Mouse (Mus musculus): Measurements from ENCODE around the gene Lkaaear1. TPM values are rescaled to one million over a fixed set of nuclear protein-coding genes. Genes with fewer than 3 reads are reported as not detected.

Lkaaear1 gene
- polyA plus RNA-seq (2017; shearing (Covaris generic)) = not detected

GRCm38 (mm10) chr2:181698241-181698640 is at the start of gene Lkaaear1:
Lkaaear1 (minus strand) TSS chr2:181698442.

GRCm38 (mm10) chr2:181714903-181715326 is 16.7 kb upstream of the Lkaaear1 start, which contains the start of gene Oprl1:
Oprl1 (plus strand) TSS chr2:181715016.

GRCm38 (mm10) chr2:181693339-181694280 is 4.6 kb downstream of the Lkaaear1 start, which contains the start of gene Rgs19:
Rgs19 (minus strand) TSS chr2:181693977.

GRCm38 (mm10) chr2:181679951-181680715 is 18.1 kb downstream of the Lkaaear1 start, which contains the start of gene Tcea2:
Tcea2 (plus strand) TSS chr2:181680310.

GRCm38 (mm10) chr2:181671326-181671725 is 26.9 kb downstream of the Lkaaear1 start, which contains the start of gene Sox18:
Sox18 (minus strand) TSS chr2:181671640.

DNA sequence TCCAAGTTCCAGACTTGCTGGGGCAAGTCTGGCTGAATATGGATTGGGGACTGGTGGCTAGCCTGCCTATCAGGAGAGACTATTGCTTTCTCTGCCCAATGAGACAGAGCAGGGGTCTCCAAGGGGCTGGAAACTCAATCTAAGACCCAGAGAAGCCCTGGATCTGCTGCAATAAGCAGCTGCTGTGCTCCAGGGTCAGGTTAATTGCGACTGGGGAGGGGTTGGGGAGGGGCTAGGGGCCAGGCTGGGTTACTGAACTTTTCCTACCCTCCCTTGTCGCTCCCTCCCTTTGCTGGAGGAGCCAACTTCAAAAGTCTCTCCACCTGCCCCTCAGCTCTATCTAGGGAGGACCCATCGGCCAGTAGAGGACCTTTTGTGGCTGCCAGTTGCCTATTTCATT is 41.5 kb downstream of the Lkaaear1 start, which contains the start of gene Gm29797:
Gene Gm29797, plus strand, starts transcription at position 301 of the 400 bp plus-strand sequence.

Other genes with a start within 250 kb of the Lkaaear1 start
- 1.6 TPM for gene Zbtb46, start 239.0 kb downstream of the Lkaaear1 start, polyA plus RNA-seq (2017; shearing (Covaris generic))
- gene Abhd16b, start 205.2 kb downstream of the Lkaaear1 start, polyA plus RNA-seq (2017; shearing (Covaris generic)) = not detected
- gene Tpd52l2, start 201.3 kb downstream of the Lkaaear1 start, polyA plus RNA-seq (2017; shearing (Covaris generic)) = 98.8 TPM
- gene Dnajc5, start 178.0 kb downstream of the Lkaaear1 start, polyA plus RNA-seq (2017; shearing (Covaris generic)) = 112 TPM
- 195 TPM for gene Uckl1, start 113.5 kb downstream of the Lkaaear1 start, polyA plus RNA-seq (2017; shearing (Covaris generic))
- gene Prpf6, start 106.6 kb downstream of the Lkaaear1 start, polyA plus RNA-seq (2017; shearing (Covaris generic)) = 101 TPM
- 15.3 TPM for gene Zfp512b, start 105.6 kb downstream of the Lkaaear1 start, polyA plus RNA-seq (2017; shearing (Covaris generic))
- gene Samd10, start 99.2 kb downstream of the Lkaaear1 start, polyA plus RNA-seq (2017; shearing (Covaris generic)) = 7.0 TPM
- not detected for gene Gm29797, start 41.4 kb downstream of the Lkaaear1 start, polyA plus RNA-seq (2017; shearing (Covaris generic))
- gene Sox18, start 26.8 kb downstream of the Lkaaear1 start, polyA plus RNA-seq (2017; shearing (Covaris generic)) = not detected
- 15.2 TPM for gene Tcea2, start 18.1 kb downstream of the Lkaaear1 start, polyA plus RNA-seq (2017; shearing (Covaris generic))
- 234 TPM for gene Rgs19, start 4.5 kb downstream of the Lkaaear1 start, polyA plus RNA-seq (2017; shearing (Covaris generic))
- gene Oprl1, start 16.6 kb upstream of the Lkaaear1 start, polyA plus RNA-seq (2017; shearing (Covaris generic)) = not detected
- gene Myt1, start 64.9 kb upstream of the Lkaaear1 start, polyA plus RNA-seq (2017; shearing (Covaris generic)) = not detected
- 90.0 TPM for gene Pcmtd2, start 139.4 kb upstream of the Lkaaear1 start, polyA plus RNA-seq (2017; shearing (Covaris generic))
- gene Polr3k, start 165.9 kb upstream of the Lkaaear1 start, polyA plus RNA-seq (2017; shearing (Covaris generic)) = 35.9 TPM

Measured in activated CD4-positive, CD25-positive, alpha-beta regulatory T cell, adult 9 weeks (primary cell).